Mouse (Mus musculus) small intestine, adult 2 months (tissue): ENCODE data around the gene Map1b.

Experiments used
- CTCF ChIP-seq: fragments of 200-500 bp; IDR thresholded peaks from 2 replicates; pipeline ENCODE4 v1.5.1; 2012; ENCODE audit warnings: low read depth, mild to moderate bottlenecking, control low read depth, inconsistent platforms, low read length, moderate library complexity, mixed read lengths; ENCODE audit not compliant: insufficient replicate concordance, insufficient read length; ENCODE audit errors: extremely low read depth
- POLR2A ChIP-seq: fragments of 200-500 bp; IDR thresholded peaks from 2 replicates; pipeline ENCODE4 v1.6.1; 2012; ENCODE audit warnings: low read depth, mild to moderate bottlenecking, control low read depth, inconsistent platforms, low read length, moderate library complexity

DNA sequence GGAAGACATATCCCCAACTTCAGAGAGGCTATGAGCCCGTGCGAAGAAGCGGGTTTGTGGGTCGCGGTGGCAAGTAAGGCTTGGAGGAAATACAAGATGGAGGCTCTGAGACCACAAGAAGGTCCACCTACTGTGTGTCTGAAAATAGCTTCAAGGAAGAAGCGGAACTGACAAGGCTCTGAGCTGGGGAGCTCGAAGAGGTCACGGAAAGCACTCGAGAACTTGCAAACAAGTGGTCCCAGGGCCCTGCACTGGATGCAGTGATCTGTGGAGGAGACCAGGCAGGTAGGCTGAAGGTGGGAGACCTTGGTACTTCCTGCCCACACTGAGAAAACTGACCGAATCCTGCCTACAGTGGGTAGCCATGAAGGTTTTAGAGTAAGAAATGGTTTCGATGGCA is 22.5 kb upstream of the Map1b start:
- no peak for TF ChIP-seq POLR2A
- TF ChIP-seq CTCF: no peak
